21 mouse cellular contexts compared by ENCODE assay signal in the genomic region with DNA sequence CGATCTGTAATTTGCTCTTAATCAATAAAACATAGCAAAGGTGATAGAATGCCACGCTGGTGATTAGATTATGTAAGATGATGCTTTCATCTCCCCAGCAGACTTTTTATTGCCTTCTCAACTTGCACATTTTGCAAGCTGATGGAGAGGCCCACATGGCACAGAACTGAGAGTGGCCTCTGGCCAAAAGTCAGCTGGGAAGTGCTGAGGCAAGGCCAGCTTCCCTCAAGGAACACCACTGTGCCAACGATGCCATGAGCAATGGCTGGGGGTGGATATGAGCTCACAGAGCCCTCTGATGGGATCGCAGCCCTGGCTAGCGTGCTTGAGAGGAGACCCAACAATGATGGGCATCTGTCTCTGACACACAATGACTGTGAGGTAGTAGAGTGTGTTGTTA. TPM values are rescaled to one million over a fixed set of nuclear protein-coding genes. Genes with fewer than 3 reads are reported as not detected.
A peak's percentile ranks its signal among the peaks of the same experiment; 100 is the strongest.
DNase-seq lines count a peak whose midpoint lies in the region; ATAC-seq lines count a peak whose summit lies in the region.
"Had no signal": no experiment of that assay in that cellular context is flagged by ENCODE, and none has a peak within 500 bp of the region (broad histone marks: within the 10 kb centered on the region; RNA-seq: fewer than 3 reads in every experiment).

No protein-coding gene starts in this region.

- ATAC-seq in cerebellum, adult (ENCODE audit: insufficient number of reproducible peaks, low FRiP score, low TSS enrichment): peak; percentile 77; the same call in 1 of the 2 replicates
- ATAC-seq: CD4-positive, CD25-positive, alpha-beta regulatory T cell, adult 4 months; forebrain, embryonic 15.5 days; intestine, embryonic 16.5 days; midbrain, embryonic 15.5 days had no signal

- peak; percentile 3 for DNase-seq in adipocyte (ENCODE audit: low spot score)
- DNase-seq in cerebellum, adult 8-10 months: peak; percentile 76
- peak; percentile 87 to 91 for DNase-seq in cerebellum, postnatal 25 days
- DNase-seq in kidney, postnatal 4 days: no peak
- no peak for DNase-seq in gastrocnemius, adult 8-10 months (ENCODE audit: low spot score in 2 of 2)
- DNase-seq in urinary bladder, postnatal 14 days (ENCODE audit: low spot score): no peak
- DNase-seq: adrenal gland, adult 2 months; gastrocnemius, postnatal 14 days; kidney, adult 8-10 months; spleen, adult 18-20 months; thymus, adult 2 months; thymus, postnatal 36 days had no signal

RNA-seq across cellular contexts. Expression of a gene that starts 6.6 kb away (rescaled TPM):
- not detected for total RNA-seq in gastrocnemius, adult 8-10 months (2022)
- total RNA-seq: gastrocnemius, postnatal 14 days; granulocyte monocyte progenitor cell, adult 5-6 weeks; heart, postnatal 25 days; liver, adult 2 months; megakaryocyte progenitor cell, adult 5-6 weeks had no signal

Comparison
In these comparisons a context has a peak if more than half of its experiments do, and no peak if none do; other contexts are left out.
1. DNase-seq: peak in adipocyte (single experiment), cerebellum, adult 8-10 months (single experiment) and cerebellum, postnatal 25 days (2 of 2); none in kidney, postnatal 4 days (0 of 2), gastrocnemius, adult 8-10 months (0 of 2) and urinary bladder, postnatal 14 days (single experiment).